Mouse (Mus musculus) heart, adult 2 months (tissue): ENCODE data around the gene Trim34a.
"Not testable (repeated sequence)": the region's sequence is repeated elsewhere in the genome, so short reads cannot be mapped to it uniquely, and the experiment has no call there.

Experiments used
- CTCF ChIP-seq: fragments of 200-600 bp; IDR thresholded peaks from 2 replicates; pipeline ENCODE4 v1.8.1; 2022; ENCODE audit warnings: antibody characterized with exemption, mild to moderate bottlenecking, moderate library complexity
- EP300 ChIP-seq: fragments of 200-500 bp; IDR thresholded peaks from 2 replicates; pipeline ENCODE4 v1.6.1; 2011; ENCODE audit warnings: low read depth, low read length, control low read depth; ENCODE audit not compliant: insufficient read depth

DNA sequence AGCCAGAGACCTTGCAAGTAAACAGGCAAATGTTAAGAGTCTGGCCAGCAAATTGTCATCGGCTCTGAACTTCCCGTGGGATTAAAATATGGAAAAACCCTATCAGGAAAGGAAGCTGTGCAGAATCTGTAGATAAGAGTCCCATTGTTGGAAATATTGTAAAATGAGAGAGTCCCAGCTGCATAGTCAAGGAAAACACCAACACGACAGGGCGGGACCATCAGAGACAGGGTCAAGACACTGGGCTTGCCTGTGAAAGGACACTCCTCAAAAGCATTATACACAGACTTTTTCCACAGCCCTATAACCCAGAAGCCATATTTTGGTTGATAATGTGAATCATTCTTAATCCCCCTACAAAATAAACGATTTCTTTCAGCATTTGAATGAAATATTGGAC lies 21.1 kb downstream of the Trim34a start:
- TF ChIP-seq EP300, CTCF: not testable (repeated sequence)
